Mouse (Mus musculus) B cell, adult (primary cell): ENCODE data around the gene Rwdd3. TPM values are rescaled to one million over a fixed set of nuclear protein-coding genes. Genes with fewer than 3 reads are reported as not detected.

Experiments
- total RNA-seq: library from RNA; stranded (reverse); gene quantifications from 4 replicates; pipeline ENCODE4 v1.2.4, GENCODE M21; 2023; ENCODE audit not compliant: inconsistent age

Gene Rwdd3
- total RNA-seq, result 12.4 to 15.3 TPM (median 13.8 TPM) in 4 replicates

DNA sequence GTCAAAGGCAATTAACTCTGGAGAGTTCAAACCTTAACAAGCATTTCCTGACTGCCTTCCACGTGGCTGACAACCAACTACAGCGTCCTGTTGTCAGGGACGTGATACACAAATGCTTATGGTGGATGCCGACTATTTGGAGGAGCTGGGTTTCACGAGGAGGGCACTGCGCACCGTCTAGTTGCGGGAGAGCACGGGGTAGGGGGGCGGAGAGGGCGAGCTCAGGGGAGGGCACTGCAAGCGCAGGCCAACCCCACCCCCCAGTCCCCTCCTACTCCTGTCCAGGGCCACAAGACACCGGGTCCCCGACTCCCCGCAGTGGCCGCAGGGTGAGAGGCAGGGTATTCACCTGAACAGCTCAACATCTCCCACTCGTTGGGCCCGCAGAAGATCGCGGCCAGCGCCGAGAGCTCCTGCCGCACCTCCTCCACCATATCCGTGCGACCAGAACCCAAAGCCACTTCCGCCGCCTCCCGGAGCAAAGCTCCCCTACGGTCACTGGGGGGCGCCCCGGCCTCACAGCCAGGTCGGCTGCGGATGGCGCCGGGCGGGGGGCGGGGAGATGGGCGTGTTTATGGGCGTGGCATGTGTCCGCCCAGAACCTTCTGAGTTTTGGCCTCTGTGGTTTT is at the start of gene Rwdd3:
Gene Rwdd3, minus strand, starts transcription at position 453 of the 629 bp plus-strand sequence.

Other genes starting within 250 kb of the Rwdd3 start
- 0.51 TPM in 1 of 4 replicates, not detected in the others for gene Tmem56, start 111.4 kb upstream of the Rwdd3 start, total RNA-seq
- gene Alg14, start 120.1 kb upstream of the Rwdd3 start, total RNA-seq, result 8.5 to 13.1 TPM (median 10.7 TPM) in 4 replicates